Mouse (Mus musculus) 3T3-L1 (cell line): ENCODE measurements around the gene Stk38l.
"Not testable (repeated sequence)": the region's sequence is repeated elsewhere in the genome, so short reads cannot be mapped to it uniquely, and the experiment has no call there.

Experiments used
- DNase-seq: peaks from one replicate; pipeline ENCODE4 v3.0.0-alpha.2; 2015; ENCODE audit warnings: low read depth, low spot score

The Stk38l gene

DNA sequence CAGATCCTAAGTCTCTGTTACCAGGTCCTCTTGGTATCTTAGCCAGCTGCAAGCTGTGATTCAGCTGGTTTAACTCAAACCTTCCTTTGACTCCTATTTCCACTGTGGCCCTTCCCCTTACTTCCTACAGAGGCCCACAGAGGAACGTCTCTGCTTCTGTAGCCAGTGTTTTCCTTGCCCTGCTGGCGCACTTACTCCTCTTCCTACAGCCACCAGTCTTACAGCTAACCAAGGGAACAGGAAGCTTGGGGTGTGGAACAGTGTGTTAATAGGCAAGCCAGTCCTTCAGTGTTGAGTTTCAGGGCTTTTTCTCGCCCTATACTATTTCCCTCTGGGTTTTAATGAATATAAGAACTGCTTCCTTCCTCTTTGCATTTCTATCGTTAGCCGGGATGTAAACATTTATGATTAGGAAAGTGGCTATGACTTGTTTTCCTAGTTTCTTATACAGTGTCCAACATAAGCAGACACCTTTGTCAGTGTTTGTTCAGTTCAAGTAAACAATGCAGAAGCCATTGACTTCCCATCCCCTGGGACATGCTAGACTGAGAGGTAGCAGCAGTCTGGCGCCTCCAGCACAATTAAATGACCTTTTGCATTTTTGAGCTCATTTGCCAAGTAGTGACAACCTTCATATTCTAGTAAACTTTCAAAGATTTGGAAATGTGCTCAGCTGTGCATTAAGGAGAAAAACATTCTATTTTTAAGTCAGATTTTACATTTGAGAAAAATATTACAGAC is 45.4 kb downstream of the Stk38l start:
- DNase-seq: no peak

DNA sequence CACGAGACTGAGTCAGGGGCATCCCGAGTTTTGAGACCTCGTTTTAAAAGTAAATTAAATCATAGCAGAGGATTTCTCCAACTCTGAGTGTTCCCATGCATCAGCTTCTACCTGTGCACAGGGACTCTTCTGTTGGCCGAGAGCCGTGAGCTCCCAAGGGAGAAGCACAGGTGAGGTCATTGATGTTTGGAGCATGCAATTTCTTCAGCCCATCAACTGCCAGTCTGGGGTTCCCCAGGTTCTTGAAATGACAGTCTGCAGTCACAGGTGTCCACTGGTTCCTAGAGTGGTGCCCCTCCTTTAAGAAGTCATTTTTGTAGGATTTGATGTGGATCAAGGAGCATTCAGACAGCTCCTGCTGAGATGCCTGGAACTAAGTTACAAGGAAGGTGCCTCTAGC is 46.0 kb downstream of the Stk38l start:
- no peak for DNase-seq

DNA sequence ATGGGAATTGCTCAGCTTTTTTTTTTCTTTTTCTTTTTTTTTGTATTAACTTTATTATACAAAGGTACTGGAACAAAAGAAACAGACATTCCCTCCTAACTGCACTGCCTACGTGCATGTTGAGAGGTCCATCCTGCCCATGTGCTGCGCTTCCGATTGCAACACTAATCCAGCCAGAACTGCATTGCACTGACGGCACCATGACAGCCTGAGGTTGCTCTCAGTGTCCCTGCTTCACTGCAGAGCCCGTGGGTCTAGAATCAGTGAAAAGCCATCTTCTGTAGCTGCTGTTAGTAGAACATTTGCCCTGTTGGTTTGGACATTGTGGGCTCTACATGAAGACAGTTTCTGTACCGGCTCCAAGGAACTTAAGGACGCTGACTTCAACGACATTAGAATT is 51.1 kb downstream of the Stk38l start:
- not testable (repeated sequence) for DNase-seq

DNA sequence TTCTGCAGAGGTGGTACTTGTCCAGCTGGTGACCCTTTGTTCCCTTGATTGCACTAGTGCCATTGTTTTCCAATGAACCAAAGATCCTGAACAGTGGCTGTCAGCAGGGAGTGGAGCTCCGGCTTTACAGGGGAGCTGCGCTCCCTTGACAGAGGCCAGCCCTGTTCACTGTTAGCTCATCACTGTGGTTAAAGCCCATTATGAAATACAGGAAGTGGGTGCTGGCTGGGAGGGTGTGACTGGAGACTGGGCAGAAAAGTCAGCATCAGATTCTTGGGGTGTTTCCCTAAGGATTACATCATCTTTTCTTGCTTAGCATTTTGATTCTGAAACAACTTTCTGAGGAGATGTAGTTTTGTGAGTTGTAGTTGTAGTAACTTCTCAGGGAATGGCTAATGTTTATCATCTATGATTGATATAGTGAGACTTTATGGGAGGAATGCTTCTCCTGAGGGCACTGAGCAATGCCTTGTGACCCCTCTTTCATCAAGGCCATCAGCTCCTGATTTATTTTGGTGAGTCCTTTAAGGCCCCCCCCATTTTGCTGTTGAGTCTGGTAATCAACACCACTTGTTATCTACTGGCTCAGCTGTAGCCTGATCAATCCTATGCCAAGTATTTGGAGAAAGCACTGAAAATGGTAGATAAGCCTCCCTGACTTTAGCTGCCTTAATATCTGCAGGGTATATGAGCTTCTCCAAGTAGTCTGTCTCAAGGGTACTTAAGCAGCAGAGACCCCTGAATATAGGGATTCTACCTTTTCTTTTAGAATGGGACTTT is 52.0 kb downstream of the Stk38l start:
- DNase-seq: peak; percentile 94

DNA sequence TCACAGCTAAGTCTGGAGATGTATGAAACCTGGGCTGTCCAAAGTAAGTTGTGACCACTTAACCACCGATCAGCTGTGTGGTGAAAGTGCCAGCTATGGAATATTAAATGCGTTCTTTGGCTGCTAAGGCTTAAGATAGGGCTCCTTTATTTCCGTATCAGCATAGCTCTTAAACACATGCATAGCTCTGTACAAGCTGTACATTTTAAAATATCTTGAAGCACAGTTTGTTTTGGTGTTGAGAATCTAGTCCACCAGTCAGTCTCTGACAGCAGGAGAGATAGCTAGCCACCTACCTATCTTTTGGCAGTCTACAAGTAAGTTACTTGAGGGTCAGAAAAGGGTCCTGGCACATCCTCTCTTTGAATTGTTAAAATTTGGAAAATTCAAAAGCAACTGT is 53.3 kb downstream of the Stk38l start:
- DNase-seq: no peak

DNA sequence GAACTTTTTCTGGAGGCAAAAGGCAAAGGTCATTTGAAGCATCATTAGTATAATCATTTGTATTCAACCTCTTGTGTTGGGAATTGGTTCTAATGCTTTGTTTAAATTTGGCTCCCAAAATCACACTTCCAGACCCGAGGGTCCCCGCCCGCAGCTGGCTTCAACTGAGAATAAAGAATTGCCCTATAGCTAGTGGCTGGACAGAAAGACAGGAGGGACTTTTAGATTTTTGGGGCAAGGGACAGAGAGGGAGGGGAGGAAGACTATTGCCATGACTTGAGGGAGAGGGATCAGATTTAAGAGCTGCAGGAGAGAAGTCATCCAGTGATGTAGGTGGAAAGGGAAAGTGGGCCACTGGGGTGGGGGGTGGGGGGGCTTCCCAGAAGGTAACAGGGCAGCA is 56.8 kb downstream of the Stk38l start:
- no peak for DNase-seq

DNA sequence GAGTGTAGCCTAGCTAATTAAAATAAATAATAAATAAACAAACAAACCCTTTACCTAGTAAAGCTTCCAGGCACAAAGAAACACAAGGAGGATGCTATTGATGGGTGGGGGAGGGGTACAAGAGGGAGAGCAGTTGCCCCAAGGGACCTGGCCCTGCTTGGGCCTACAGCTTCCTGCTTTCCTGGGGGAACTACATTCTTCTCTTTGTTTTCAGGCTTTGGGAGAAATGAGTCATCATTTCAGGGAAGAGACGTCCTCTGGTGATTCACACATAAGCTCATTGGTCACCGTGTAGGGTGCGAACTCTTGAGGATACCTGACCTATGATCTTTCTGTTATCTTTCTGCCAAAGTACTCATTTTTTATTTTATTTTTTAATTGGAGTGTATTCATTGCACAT is 68.7 kb downstream of the Stk38l start:
- peak; percentile 96 for DNase-seq

DNA sequence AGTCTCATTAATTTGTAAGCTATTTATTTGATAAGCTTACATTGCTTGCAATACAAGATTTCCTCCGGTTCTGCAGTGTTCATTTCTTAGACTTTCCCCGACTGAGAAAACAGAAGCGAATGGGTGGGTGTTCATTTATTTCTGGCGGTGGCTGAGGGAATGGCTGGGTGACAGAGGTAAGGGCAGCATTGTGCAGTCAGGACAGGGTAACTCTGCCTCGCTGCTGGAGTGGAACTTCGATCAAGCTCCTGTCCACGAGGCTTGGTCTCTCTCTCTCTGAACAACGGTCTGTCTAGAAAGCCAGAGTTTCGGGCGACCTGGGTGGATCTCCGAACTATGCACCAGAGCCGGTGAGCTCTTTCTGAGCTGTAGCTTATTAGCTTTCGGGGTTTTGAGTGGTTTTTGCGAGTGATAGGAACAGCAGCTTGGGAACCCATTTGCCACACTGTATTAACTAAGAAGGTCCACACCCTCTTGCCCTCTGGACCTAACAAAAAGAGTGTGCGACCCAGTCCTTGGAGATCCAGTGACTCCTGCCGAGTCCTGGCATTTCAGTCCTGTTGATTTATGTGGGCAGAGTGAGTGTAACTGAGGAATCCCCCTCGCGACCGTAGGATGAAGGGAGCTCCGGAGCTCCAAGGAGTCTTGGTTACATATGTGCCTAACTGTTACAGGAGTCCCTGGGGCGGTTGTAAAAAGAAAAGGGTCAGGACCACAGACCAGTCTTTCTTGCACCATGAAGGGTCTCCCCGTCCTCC is 70.5 kb downstream of the Stk38l start:
- DNase-seq: no peak

DNA sequence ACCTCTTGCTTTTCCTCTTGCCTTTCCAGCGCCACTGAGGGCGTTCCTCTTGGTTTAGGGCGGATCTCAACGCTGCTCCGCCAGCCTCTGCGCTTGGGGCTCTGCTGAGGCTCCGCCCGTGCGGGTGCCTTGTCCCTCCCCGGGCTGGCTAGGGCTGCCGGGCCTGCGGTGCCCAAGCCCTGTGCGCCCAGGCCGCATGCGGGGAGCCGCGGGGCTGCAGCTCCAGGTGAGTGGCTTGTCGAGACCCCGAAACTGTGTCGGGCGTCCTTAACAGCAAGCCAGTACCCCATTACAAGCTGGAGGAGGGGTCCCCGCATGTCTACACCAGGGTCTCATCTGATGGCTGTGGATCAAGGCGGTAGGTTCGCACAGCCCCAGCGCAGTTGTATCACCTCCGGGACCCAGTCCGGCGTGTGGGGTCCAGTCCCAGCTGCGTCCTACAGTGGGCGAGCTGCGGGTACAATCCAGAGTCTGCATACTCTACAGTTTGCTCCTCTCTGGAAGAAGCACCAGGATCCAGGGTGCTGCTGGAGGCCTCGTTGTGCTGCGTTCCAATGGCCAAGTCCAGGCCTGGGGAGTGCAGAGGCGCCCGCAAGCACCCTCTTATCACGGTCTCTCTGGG is 71.2 kb downstream of the Stk38l start, which contains the start of gene Arntl2:
Gene Arntl2, plus strand, starts transcription at position 132 of the 622 bp plus-strand sequence.
- DNase-seq: peak; percentile 87

DNA sequence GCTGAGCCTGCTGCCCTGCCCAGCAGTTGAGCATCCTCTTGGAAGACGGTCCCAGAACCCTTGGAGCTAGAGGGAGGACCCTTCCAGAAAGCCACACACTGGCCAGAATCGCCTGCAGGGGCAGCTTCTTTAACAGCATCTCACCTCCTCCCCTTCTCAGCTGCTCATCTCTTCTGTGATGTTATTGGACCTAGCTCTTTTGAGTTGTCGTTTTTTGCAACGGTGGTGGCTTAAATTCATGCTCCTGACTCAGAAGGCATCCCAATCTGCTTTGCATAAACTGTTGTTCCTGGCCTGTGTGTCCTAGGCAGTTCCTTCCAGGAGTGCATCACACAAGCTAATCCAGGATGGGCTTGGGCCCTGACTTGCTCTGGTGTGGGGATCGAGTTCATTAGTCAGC is 72.7 kb downstream of the Stk38l start:
- no peak for DNase-seq

DNA sequence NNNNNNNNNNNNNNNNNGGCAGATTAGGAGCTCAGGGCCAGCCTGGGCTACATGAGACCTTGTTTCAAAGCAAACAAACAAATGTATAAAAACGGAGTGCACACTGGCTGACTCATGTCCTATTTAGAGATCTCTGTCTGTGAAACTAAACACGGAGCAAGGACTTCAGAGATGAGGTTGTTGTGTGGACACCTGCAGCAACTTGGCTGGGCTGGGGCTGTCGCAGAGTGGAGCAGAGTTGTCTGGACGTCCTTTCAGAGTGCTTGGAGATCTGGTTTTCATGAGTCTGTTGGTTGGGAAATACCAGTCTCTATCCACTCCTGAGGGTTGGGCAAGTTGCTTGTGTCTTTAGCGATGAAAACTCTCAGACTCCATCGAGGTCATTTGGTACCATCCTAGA is 85.2 kb downstream of the Stk38l start:
- no peak for DNase-seq

DNA sequence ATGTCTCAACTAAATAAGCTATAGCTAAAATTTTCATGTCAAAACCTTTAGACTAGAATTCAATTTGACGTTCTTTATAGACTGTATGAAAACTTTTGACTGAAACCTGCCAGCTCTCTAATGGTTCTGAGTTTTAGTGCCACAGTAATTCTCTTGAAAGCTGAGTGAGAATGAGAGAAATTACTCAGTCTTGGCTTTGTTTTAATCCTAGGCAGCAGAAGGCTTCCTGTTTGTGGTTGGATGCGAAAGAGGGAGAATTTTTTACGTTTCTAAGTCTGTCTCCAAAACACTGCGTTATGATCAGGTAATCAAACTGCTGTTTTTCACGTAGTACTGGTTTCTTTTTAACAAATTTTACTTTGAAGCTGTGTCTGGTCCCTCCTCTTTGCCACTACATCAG is 88.2 kb downstream of the Stk38l start:
- no peak for DNase-seq

DNA sequence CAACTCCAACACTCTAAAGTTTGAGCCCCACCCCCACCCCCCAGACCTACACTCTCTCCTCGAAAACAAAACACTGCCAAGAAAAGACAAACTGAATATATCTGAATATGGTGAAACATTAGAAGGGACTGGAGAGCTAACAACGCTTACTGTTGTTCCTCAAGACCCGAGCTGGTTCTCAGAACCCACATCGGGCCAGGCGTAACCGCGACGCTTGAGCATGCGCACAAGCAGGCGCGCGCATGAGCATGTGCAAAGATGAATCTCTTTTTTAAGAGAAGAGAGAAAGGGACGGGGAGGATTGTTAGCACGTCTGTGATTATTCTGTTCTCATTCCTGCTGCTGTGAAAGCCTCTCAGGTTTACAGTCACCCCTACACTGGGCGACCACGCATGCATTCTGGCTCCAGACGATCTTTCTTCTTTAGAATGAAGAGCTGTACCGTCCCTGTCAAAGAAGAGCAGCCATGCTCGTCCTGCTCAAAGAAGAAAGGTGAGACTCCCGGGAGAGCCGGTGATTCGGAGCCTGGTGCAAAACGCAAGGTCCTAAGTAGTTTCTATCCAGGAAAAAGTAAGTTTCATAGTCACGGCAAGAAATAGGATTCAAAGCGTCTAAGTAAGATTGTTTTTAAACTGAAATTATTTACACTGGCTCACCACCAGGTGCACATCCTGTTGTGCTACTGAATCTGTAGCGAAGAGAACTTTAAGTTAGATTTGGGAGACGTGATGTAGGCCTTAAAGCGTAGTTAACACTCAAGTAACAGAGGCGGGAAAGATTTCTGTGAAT is 95.6 kb downstream of the Stk38l start:
- DNase-seq: no peak

DNA sequence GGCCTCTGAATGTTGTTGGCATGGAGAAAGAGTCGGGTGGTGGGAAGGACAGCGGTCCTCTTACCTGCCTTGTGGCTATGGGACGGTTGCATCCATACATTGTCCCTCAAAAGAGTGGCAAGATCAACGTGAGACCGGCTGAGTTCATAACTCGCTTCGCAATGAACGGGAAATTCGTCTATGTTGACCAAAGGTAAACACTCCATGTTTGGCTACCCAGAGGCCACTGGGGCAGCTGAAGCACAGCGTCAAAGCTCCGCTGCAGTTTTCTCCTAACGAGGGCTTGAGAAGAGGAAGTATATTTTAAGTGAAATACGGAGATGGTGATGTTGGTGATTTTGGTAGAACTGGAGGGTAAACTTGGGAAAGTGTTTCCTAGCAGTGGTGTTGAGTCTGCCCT is 97.2 kb downstream of the Stk38l start:
- no peak for DNase-seq

DNA sequence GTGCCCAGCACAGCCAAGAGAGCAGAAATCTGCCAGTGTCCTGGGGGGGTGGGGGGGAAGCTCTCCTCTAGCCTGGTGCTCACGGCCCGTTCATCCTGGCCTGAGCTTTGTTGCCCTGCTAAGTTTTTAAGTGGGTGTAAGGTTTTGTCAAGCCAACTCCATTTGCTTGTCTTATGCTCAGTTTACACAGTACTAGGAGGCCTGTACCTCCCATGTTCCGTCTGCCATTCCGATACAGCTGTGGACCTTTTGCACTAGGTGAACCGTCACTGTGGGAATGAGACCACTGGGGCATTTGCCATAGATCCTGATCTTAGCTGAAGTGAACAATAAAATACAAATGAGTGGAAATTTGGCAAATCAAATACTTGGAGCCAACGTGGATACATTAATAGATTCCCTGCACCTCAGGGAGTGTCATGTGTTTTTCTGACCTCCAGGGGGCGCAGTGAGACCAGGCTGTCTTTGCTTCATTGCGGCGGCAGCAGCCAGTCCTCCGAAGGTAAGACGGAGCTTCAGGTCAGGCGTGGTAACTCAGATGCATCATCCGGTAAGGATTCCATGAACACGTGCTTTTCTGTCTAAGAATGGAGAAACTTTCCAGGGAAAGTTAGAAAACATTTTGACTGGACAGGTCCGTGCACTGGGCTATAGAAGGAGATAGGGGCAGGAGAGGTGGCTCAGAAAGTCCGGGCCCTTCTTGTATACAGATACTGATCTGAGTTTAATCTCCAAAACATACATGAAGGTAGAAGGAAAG is 100.1 kb downstream of the Stk38l start:
- peak; percentile 76 for DNase-seq

DNA sequence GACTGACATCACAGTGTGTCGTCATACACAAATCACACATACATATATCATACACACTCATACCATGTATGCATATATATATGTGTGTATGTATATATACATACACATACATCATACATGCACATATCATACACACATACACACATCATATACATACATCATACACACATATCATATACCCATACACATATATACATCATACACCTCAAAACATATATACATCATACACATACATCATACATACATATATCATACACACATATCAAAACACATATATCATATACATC is 100.6 kb downstream of the Stk38l start:
- no peak for DNase-seq
